Mouse (Mus musculus): ENCODE results near the gene Rhbdl2. TPM values are rescaled to one million over a fixed set of nuclear protein-coding genes. Genes with fewer than 3 reads are reported as not detected.

Rhbdl2 gene
- total RNA-seq, 2 experiments from 2014 or later: 0.96 to 1.1 TPM

- no peak for DNase-seq (ENCODE audit: extremely low spot score in 1 of 2, low spot score in 1 of 2)
Observed at GRCm38 (mm10) chr4:123812525-123812924, 24.9 kb downstream of the Rhbdl2 start.

- DNase-seq (ENCODE audit: extremely low spot score in 1 of 2, low spot score in 1 of 2): no peak
Observed at GRCm38 (mm10) chr4:123814030-123814501, 26.4 kb downstream of the Rhbdl2 start.

GRCm38 (mm10) chr4:123819093-123819610 lies 31.5 kb downstream of the Rhbdl2 start:
- DNase-seq (ENCODE audit: extremely low spot score in 1 of 2, low spot score in 1 of 2): no peak

GRCm38 (mm10) chr4:123842126-123842525 lies 54.5 kb downstream of the Rhbdl2 start:
- no peak for DNase-seq (ENCODE audit: extremely low spot score in 1 of 2, low spot score in 1 of 2)

- no peak for DNase-seq (ENCODE audit: extremely low spot score in 1 of 2, low spot score in 1 of 2)
Observed at GRCm38 (mm10) chr4:123856888-123857287, 69.2 kb downstream of the Rhbdl2 start.

GRCm38 (mm10) chr4:123858090-123858489 lies 70.4 kb downstream of the Rhbdl2 start:
- DNase-seq (ENCODE audit: extremely low spot score in 1 of 2, low spot score in 1 of 2): no peak

- no peak for DNase-seq (ENCODE audit: extremely low spot score in 1 of 2, low spot score in 1 of 2)
Observed at GRCm38 (mm10) chr4:123859379-123859778, 71.7 kb downstream of the Rhbdl2 start, which contains the start of gene 4933427I04Rik. Gene 4933427I04Rik, plus strand, starts transcription at chr4:123859679.

GRCm38 (mm10) chr4:123859803-123860202 lies 72.1 kb downstream of the Rhbdl2 start:
- DNase-seq (ENCODE audit: extremely low spot score in 1 of 2, low spot score in 1 of 2): no peak

GRCm38 (mm10) chr4:123860621-123861020 lies 72.9 kb downstream of the Rhbdl2 start:
- DNase-seq (ENCODE audit: extremely low spot score in 1 of 2, low spot score in 1 of 2): no peak

Other genes starting within 250 kb of the Rhbdl2 start
- gene Macf1, start 103.5 kb upstream of the Rhbdl2 start, total RNA-seq (2021): 100 to 1,000 TPM; 194 to 241 TPM
- gene Ndufs5, start 69.7 kb upstream of the Rhbdl2 start, total RNA-seq (2021): 100 to 1,000 TPM; 172 to 199 TPM
- 10 to 100 TPM; 52.3 to 61.3 TPM for gene Akirin1, start 37.5 kb upstream of the Rhbdl2 start, total RNA-seq (2021)
- gene 4933427I04Rik, start 71.8 kb downstream of the Rhbdl2 start, total RNA-seq (2021): not detected
- 10 to 100 TPM; 12.5 to 13.5 TPM for gene Mycbp, start 117.0 kb downstream of the Rhbdl2 start, total RNA-seq (2021)
- 10 to 100 TPM; 47.9 to 59.4 TPM for gene Rragc, start 129.6 kb downstream of the Rhbdl2 start, total RNA-seq (2021)
- gene 4930535I16Rik, start 130.1 kb downstream of the Rhbdl2 start, total RNA-seq (2021): not detected